Mouse (Mus musculus) cortical plate, adult 2 months (tissue): ENCODE data around the gene Tcea3. TPM values are rescaled to one million over a fixed set of nuclear protein-coding genes. Genes with fewer than 3 reads are reported as not detected.

Source experiments
- H3K27ac ChIP-seq: fragments of 200-500 bp; 2 replicates; pipeline ENCODE4 v1.5.1; 2012; ENCODE audit warnings: low read length, control low read depth, inconsistent platforms; ENCODE audit not compliant: insufficient read depth
- H3K4me1 ChIP-seq: fragments of 200-500 bp; 2 replicates; pipeline ENCODE4 v1.6.1; 2011; ENCODE audit warnings: low read length; ENCODE audit not compliant: control insufficient read depth, insufficient read depth
- H3K4me3 ChIP-seq: fragments of 200-500 bp; 2 replicates; pipeline ENCODE4 v1.5.1; 2011; ENCODE audit warnings: mild to moderate bottlenecking, low read length, control low read depth; ENCODE audit not compliant: insufficient read depth
- CTCF ChIP-seq: fragments of 200-500 bp; IDR thresholded peaks from 2 replicates; pipeline ENCODE4 v1.5.1; 2011; ENCODE audit warnings: mild to moderate bottlenecking, control low read depth, low read length; ENCODE audit not compliant: insufficient read depth; ENCODE audit errors: extremely low read depth
- POLR2A ChIP-seq: fragments of 200-500 bp; IDR thresholded peaks from 2 replicates; pipeline ENCODE4 v1.6.1; 2011; ENCODE audit warnings: mild to moderate bottlenecking, low read length, control low read depth; ENCODE audit not compliant: insufficient read depth; ENCODE audit errors: extremely low read depth
- polyA plus RNA-seq: library from polyadenylated mRNA; depleted of rRNA; stranded (reverse); fragments of >200 nt; gene quantifications from 2 replicates; pipeline ENCODE4 v1.2.3, GENCODE M21; 2012

Tcea3 gene
- polyA plus RNA-seq, 1 experiment, result 0.92 TPM

DNA sequence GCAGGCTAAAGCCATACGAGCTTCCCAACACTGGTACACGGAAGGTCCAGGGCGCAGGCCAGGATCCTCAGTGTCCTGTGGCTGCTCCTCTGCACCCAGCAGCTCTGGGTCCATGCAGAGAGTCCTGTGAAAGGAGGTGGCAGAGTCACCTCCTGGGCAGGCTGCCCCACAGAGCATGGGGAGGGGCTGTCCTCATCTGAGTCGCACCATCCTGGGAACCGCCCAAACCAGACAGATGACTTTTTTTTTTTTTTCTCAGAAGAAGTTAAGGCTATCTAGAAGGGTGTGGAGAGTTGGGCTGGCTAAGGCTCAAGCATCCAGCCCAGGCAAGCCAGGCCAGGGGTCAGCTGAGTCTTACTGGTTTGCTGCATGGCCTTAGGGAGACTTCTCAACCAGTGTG is 18.9 kb upstream of the Tcea3 start:
- Histone ChIP-seq H3K27ac (no peak overlapping the region), H3K4me3 (no peak overlapping the region), H3K4me1 (peaks cover 4% of the 10 kb centered on the region)
- TF ChIP-seq POLR2A (no peak), CTCF (no peak)

DNA sequence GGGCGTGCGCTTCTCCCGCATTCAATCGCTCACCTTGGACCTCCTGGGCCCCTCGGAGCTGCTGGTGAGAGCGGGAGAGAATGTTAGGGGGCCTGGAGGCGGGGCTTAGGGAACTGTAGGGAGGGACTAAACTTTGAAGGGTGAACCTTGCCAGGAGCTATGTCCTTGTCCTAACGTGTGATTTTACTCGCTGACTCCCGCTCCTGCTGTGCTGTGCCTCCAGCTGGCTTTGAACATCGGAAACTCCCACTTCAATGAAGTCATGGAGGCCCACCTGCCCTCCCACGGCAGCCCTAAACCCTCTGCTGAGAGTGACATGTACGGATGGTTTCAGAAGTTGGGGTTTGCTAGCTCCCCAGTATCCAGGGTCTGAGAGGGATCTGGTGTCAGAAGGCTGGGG is 8.9 kb upstream of the Tcea3 start:
- TF ChIP-seq CTCF, result no peak
- TF ChIP-seq POLR2A, result no peak
- H3K4me1 ChIP-seq, result no peaks in the 10 kb centered on the region
- no peak overlapping the region for H3K27ac ChIP-seq
- no peak overlapping the region for H3K4me3 ChIP-seq

DNA sequence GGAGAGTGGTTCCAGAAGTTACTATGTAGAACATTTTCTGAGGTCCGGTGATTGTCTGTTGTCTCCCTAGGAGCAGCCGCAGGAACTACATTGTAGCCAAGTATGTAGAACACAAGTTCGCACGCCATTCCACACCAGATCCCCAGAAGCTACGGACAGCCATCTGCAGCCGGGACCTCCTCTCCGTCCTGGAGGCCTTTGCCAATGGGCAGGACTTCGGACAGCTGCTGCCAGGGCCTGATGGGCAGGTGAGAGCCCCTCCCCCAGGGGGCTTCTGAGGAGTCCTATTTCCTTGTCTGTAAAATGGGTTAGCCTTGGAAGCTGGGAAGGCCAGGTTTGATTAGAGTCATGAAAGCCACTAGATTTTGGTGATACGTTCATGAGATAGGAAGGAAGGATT is 8.4 kb upstream of the Tcea3 start:
- no peaks in the 10 kb centered on the region for H3K4me1 ChIP-seq

DNA sequence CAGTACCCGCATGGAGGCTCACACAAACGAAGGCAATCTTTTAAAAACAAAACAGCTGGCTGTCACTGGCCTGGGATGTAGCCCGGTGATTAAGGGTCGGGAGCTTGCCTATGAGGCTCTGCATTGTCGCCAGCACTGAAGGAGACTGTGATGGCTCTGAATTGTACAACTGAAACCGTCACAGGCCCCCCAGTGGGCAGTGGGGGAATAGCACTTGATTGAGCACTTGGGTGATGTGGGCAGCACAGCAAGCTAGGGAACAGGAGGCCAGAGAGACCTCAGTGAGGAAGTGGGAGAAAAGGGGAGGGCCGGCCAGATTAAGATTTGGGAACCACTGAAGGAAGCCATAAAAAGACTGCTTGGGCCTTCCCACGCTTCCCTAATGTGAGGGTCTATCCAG is 7.9 kb upstream of the Tcea3 start:
- Histone ChIP-seq H3K4me3 (no peak overlapping the region), H3K27ac (no peak overlapping the region), H3K4me1 (no peaks in the 10 kb centered on the region)
- TF ChIP-seq POLR2A (no peak), CTCF (peak; percentile 69)

More for the DNA sequence above, 8.4 kb upstream of the Tcea3 start:
- TF ChIP-seq CTCF, result no peak
- no peak for TF ChIP-seq POLR2A
- H3K4me3 ChIP-seq, result no peak overlapping the region
- H3K27ac ChIP-seq, result no peak overlapping the region

DNA sequence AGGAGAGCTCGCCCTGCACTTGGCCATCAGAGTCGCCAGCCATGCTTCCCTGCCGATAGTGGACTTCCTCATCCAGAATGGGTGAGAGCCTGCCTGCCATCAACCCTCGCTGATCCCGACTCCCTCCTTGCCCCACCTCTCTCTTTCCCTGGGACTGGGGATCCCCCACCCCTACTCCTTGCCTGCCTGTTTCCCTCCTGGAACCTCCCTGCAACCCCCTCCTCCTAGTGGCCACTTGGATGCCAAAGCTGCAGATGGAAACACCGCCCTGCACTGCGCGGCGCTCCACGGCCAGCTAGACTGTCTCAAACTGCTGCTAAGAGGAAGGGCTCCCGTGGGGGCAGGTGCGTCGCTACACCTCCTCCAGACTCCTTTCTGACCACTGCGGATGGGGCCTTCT is 7.4 kb upstream of the Tcea3 start:
- Histone ChIP-seq H3K4me3 (no peak overlapping the region), H3K4me1 (no peaks in the 10 kb centered on the region), H3K27ac (no peak overlapping the region)
- no peak for TF ChIP-seq POLR2A
- TF ChIP-seq CTCF, result no peak

DNA sequence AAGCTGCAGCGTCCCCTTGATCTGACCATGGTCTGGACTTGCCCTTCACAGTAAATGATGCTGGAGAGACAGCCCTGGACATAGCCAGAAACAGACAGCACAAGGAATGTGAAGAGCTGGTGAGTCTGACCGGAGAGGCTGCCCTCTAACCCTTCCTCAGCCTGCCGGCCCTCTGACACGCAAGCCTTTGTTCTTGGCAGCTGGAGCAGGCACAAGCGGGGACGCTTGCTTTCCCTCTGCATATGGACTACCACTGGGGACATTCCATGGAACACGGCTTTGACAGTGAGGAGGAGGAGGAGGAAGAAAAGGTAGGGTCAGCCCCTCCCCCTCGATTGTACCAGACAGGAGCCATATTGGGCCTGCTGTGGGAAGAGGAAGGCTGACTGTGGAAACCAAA is 6.6 kb upstream of the Tcea3 start:
- no peak overlapping the region for H3K4me3 ChIP-seq
- H3K4me1 ChIP-seq, result no peaks in the 10 kb centered on the region
- H3K27ac ChIP-seq, result no peak overlapping the region
- TF ChIP-seq POLR2A, result no peak
- TF ChIP-seq CTCF, result no peak

DNA sequence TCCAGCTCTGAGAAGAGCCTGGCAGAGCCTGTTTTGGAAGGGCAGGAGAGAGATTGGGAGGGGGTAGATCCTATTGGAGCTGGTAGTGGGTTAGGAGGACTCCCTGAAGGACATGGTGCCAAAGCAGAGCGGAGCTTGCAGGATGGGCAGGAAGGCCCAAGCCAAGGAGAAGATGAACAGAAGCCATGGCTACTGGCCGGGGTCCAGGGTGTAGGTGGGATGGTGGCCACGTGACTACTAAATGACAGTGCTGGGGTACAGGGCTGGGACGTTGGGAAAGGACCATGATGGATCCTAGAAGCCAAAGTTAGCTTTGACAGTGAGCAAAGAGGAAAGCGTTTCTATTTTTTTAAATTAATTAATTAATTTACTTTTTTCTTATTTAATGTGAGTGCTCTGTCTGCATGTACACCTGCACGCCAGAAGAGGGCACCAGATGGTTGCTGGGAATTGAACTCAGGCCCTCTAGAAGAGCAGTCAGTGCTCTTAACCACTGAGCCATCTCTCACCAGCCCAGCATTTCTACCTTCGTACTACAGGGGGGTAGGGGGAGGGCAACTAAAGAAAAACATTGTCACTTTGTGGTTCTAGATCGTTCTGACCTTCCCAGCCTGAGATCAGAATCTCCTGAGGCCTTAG is 5.3 kb upstream of the Tcea3 start:
- TF ChIP-seq CTCF (peak; percentile 47), POLR2A (no peak)
- no peaks in the 10 kb centered on the region for H3K4me1 ChIP-seq
- no peak overlapping the region for H3K27ac ChIP-seq
- H3K4me3 ChIP-seq, result no peak overlapping the region

DNA sequence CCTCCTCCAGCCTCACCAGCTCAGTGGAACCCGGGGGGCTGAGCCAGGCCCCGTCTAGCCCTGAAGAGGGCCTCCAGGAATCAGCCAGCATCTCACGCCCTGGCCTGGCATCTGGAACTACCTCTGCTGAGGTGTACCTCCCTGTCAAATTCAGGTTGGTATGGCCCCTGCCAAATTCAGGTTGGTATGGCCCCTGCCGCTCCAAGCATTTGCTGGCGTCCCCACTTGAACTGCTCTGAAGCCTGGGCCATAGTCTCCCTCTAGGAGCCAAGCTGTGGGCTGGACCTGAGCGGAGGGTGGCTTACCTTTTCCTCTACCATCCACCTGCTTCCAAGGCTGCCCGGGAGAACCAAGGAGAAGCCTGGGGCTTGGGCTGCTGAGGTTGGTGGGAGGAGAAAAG is 4.8 kb upstream of the Tcea3 start:
- H3K27ac ChIP-seq, result no peak overlapping the region
- no peak for TF ChIP-seq CTCF
- TF ChIP-seq POLR2A, result no peak

DNA sequence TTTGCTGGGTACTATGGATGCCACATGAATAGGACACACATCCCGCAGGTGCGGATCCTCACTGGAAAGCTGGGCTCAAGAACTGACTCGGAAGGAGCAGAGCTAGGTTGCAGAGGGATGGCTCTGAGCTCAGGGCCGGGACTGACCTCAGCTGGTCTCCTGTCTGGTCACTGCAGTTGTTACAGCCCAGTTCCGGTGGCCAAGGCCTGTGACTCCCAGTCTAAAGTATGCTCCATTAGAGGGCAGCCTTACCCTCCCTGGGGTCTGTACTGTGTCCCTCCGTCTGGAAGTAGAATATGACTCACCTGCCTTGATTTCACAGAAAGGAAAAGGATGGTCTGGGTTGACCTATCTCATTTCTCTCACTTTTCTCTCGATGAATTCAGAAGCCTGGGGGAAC is 3.3 kb upstream of the Tcea3 start:
- TF ChIP-seq POLR2A (no peak), CTCF (no peak)
- no peaks in the 10 kb centered on the region for H3K4me1 ChIP-seq

More for the DNA sequence above, 4.8 kb upstream of the Tcea3 start:
- Histone ChIP-seq H3K4me1 (no peaks in the 10 kb centered on the region), H3K4me3 (no peak overlapping the region)

DNA sequence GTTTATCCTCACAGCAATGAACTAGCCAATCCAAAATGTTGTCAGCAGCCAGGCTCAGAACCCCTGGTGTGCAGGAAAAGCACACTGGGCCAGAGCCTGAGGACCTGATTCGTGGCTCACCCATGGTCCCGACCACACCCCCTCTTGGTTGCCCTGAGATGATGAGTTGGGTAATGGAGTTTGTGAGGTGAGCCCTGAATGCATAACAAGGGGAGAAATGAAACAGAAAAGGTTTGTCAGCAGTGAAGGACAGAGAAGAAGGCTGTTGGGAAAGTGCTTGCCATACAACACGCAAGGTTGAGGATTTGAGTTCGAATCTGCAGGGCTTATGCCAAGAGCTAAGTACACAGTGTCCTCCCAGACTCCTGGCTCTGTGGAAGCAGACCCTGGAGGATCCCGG is 1.8 kb upstream of the Tcea3 start:
- no peak overlapping the region for H3K27ac ChIP-seq
- no peak overlapping the region for H3K4me3 ChIP-seq
- no peak for TF ChIP-seq CTCF
- TF ChIP-seq POLR2A, result no peak
- H3K4me1 ChIP-seq, result no peaks in the 10 kb centered on the region

More for the DNA sequence above, 3.3 kb upstream of the Tcea3 start:
- Histone ChIP-seq H3K27ac (no peak overlapping the region), H3K4me3 (no peak overlapping the region)

DNA sequence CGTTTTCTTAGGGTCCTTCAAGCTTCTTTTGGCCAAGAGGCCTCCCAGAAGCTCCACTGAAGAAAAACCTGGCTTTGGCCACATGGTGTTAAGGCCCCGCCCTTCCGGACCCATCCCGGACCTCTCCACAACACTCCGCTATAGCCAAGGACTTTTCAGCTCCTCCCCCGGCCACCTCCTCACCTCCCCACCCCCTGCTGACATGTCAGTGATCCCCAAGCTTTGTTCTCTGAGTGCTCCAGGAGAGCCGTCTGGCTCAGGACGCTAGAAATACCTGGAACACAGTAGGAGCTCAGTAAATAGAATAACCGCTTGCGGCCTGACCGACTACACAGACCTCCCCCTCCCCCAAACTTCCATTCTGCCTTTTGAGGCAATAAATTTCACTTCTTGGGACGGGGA is 960 bp upstream of the Tcea3 start:
- no peak overlapping the region for H3K27ac ChIP-seq
- TF ChIP-seq POLR2A, result no peak
- no peak for TF ChIP-seq CTCF
- H3K4me1 ChIP-seq, result no peaks in the 10 kb centered on the region
- no peak overlapping the region for H3K4me3 ChIP-seq

DNA sequence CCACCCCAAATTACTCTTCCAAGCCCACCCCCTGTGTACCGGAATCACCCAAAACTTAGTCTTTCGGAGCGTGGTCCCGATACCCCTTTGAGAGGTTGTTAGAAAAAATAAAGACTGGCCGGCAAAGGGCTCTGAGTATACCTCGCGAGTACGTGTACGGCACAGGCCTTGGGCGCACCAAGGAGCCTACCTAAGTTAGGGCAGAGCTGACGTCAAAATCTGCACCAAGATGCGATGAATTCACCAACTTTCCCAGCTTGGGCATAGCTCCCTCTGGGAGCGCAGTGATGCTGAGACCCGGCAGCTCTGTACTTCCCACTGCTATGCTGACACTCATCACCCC is 172 bp upstream of the Tcea3 start:
- Histone ChIP-seq H3K4me1 (no peaks in the 10 kb centered on the region), H3K27ac (no peak overlapping the region), H3K4me3 (peak overlapping the region; percentile 14; the same call in 1 of the 2 replicates)
- no peak for TF ChIP-seq CTCF
- TF ChIP-seq POLR2A, result no peak
